Mouse (Mus musculus) neural tube, embryonic 14.5 days (tissue): Measurements from ENCODE around the gene Ostn. TPM values are rescaled to one million over a fixed set of nuclear protein-coding genes. Genes with fewer than 3 reads are reported as not detected.

Experiments used
- ATAC-seq: fragments of 200-750 bp; cut with Nextera tagmentation; 2 replicates; pipeline ENCODE4 v1.8.0; 2017; ENCODE audit warnings: low read depth, mild to moderate bottlenecking, moderate TSS enrichment, moderate library complexity
- H3K27ac ChIP-seq: fragments of 300-500 bp; sonication (generic); 2 replicates; pipeline ENCODE4 v1.5.1; 2014; ENCODE audit warnings: low read depth, mild to moderate bottlenecking, control low read depth, low read length, moderate library complexity, mixed read lengths
- H3K27me3 ChIP-seq: fragments of 300-500 bp; sonication (generic); 2 replicates; pipeline ENCODE4 v1.6.1; 2014; ENCODE audit warnings: low read length; ENCODE audit not compliant: control insufficient read depth, insufficient read depth
- H3K36me3 ChIP-seq: fragments of 300-500 bp; sonication (generic); 2 replicates; pipeline ENCODE4 v1.6.1; 2014; ENCODE audit warnings: low read length, mixed read lengths; ENCODE audit not compliant: control insufficient read depth, insufficient read depth
- H3K4me1 ChIP-seq: fragments of 300-500 bp; sonication (generic); 2 replicates; pipeline ENCODE4 v1.6.1; 2014; ENCODE audit warnings: low read length; ENCODE audit not compliant: control insufficient read depth, insufficient read depth
- H3K4me2 ChIP-seq: fragments of 300-500 bp; sonication (generic); 2 replicates; pipeline ENCODE4 v1.6.1; 2014; ENCODE audit warnings: mild to moderate bottlenecking, low read depth, low read length, control low read depth
- H3K4me3 ChIP-seq: fragments of 300-500 bp; sonication (generic); 2 replicates; pipeline ENCODE4 v1.5.1; 2014; ENCODE audit warnings: low read depth, low read length, control low read depth, mixed read lengths
- H3K9ac ChIP-seq: fragments of 300-500 bp; sonication (generic); replicated peaks from 2 replicates; pipeline ENCODE4 v1.6.1; 2014; ENCODE audit warnings: low read depth, mild to moderate bottlenecking, control low read depth, low read length, mixed read lengths
- H3K9me3 ChIP-seq: fragments of 300-500 bp; sonication (generic); 2 replicates; pipeline ENCODE4 v1.6.1; 2016; ENCODE audit warnings: low read length; ENCODE audit not compliant: control insufficient read depth
- WGBS: fragments of 180-500 bp; shearing (Covaris S2); extraction: QIAGEN DNeasy Blood & Tissue Kit; methylation state at CpG from one replicate; pipeline ENCODE4 v1.1.7; 2014; 5-methylcytosine and 5-hydroxymethylcytosine counted together
- polyA plus RNA-seq: library from polyadenylated mRNA; unstranded; fragments of >200 nt; fragmentation: Nextera tagmentation; extraction: Ambion mirVana; gene quantifications from 2 replicates; pipeline ENCODE4 v1.2.1, GENCODE M21; 2014

The Ostn gene
- polyA plus RNA-seq, 1 experiment from 2014 or later: not detected

DNA sequence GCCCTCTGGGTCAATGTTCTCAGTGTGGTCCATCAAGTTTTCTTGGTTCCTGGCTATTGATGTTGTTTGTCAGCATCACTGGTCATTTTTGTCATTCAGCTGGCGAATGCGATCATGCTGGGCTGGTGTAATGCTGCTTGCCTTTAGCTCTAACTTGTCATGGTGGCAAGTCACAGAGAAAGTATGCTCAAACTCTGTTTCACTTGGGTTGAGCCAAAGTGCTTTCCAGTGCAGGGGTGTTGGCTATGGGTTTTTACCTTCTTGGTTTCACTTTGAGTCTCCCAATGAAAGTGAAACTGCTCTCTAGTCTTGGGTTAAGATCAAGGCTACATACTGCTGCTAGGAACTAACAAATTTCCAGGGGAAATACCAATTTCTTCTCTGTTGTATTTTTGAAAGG lies 41.9 kb downstream of the Ostn start:
- no peak overlapping the region for H3K4me3 ChIP-seq
- H3K4me2 ChIP-seq: no peak overlapping the region
- WGBS: 90% methylated on average over 2 of the region's 2 CpGs
- H3K27ac ChIP-seq: no peak overlapping the region
- H3K9ac ChIP-seq: no peak overlapping the region
- H3K27me3 ChIP-seq: no peaks in the 10 kb centered on the region
- no peaks in the 10 kb centered on the region for H3K9me3 ChIP-seq
- H3K4me1 ChIP-seq: no peaks in the 10 kb centered on the region
- H3K36me3 ChIP-seq: no peaks in the 10 kb centered on the region
- ATAC-seq: no peak

DNA sequence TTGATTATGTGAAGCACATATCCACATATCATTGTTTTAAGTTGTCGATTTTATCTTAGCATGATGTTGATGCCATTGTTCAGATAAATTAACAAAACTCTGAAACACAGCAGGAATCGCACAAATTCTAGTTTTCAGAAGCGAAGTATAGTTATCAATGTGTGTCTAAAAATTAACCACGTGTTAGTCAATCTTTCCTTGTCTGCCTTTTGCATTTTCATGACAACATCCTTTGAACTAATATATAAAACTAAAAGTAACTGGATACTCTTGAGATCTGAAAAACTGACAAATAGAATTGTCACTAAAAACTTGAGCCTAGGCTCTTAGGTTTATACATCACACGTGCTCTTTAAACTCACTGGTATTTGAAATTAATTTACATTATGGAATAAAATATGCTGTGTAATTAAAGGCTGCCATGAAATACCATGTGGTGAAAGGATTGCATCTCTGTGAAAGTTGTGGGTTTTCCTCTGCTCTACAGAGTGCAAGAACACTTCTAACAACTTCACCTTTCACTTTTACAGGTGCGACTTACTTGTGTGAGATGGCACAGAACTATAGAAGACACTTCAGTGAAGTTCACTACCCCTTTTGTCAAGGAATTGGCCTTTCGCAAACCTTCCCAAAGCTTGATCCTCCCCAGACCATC lies 42.7 kb downstream of the Ostn start:
- H3K27ac ChIP-seq: no peak overlapping the region
- no peak overlapping the region for H3K4me2 ChIP-seq
- H3K9ac ChIP-seq: no peak overlapping the region
- no peak overlapping the region for H3K4me3 ChIP-seq
- no peaks in the 10 kb centered on the region for H3K36me3 ChIP-seq
- ATAC-seq: no peak
- H3K27me3 ChIP-seq: no peaks in the 10 kb centered on the region
- no peaks in the 10 kb centered on the region for H3K9me3 ChIP-seq
- no peaks in the 10 kb centered on the region for H3K4me1 ChIP-seq
- 92% methylated on average over 7 of the region's 7 CpGs for WGBS

DNA sequence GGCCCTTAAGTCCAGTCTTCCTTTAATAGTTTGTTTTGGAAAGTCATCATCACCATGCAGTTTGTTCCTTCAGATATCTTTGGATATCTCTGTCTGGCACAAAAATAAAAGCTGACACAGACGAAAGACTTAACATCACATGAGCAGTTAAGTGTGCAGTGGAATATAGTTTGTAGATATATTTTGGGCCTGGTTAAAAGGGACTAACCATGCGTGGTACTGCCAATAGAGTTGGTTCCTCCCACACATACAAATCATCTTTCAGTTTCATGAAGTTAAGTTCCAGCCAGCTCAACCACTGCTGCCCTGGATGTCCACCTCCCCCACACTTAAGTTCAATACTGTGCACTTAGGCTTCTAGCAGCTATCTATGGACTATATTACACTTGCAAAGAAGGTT lies 47.2 kb downstream of the Ostn start:
- Histone ChIP-seq H3K4me2 (no peak overlapping the region), H3K4me3 (no peak overlapping the region), H3K9ac (no peak overlapping the region), H3K4me1 (no peaks in the 10 kb centered on the region), H3K27ac (no peak overlapping the region), H3K36me3 (no peaks in the 10 kb centered on the region), H3K27me3 (no peaks in the 10 kb centered on the region), H3K9me3 (no peaks in the 10 kb centered on the region)
- ATAC-seq: no peak
- WGBS: 78% methylated on average over 2 of the region's 2 CpGs

DNA sequence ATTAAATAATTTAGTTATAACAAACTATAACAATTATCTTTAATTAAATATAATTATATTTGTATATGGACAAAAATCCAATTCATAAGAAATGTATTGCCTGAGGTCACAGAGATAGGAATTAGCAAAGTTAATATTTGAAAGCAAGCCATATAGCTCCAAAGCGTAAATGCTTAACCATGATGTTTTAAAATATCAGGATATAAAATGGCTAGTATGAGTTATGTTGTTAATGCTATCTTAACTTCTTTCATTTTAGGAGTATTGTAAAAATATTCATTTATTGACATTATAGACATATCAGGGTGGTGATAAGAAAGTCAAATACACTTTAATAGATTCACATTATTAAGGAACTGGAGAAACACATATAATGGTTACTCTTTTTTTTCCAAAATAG lies 52.8 kb downstream of the Ostn start:
- Histone ChIP-seq H3K27ac (no peak overlapping the region), H3K9me3 (no peaks in the 10 kb centered on the region), H3K36me3 (no peaks in the 10 kb centered on the region), H3K4me3 (no peak overlapping the region), H3K4me1 (no peaks in the 10 kb centered on the region), H3K4me2 (no peak overlapping the region), H3K27me3 (no peaks in the 10 kb centered on the region), H3K9ac (no peak overlapping the region)
- no peak for ATAC-seq
- 96% methylated on average over 1 of the region's 1 CpGs for WGBS

DNA sequence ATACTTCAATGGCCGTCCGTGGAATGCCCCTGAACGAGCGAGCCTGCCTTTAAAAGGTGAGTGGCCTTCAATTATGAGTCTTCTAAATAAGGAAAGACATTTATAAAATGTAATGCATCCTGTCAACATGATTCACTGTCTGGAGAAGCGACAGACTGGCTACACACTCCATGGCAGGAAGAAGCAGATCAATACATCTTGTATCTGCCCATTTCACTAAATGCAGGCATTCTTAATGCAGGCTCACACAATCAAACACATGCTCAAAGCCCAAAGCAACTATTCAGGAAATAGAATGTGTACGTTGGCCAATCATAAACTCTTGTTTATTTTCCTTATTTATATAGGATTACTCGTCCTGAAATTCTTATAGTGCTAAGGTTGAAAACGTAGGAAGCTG lies 62.9 kb downstream of the Ostn start, which contains the start of gene Uts2b:
Uts2b (minus strand) TSS at position 49 of the 400 bp plus-strand sequence.
- WGBS: 63% methylated on average over 8 of the region's 8 CpGs
- H3K9me3 ChIP-seq: no peaks in the 10 kb centered on the region
- ATAC-seq: peak; percentile 61; the same call in 1 of the 2 replicates

DNA sequence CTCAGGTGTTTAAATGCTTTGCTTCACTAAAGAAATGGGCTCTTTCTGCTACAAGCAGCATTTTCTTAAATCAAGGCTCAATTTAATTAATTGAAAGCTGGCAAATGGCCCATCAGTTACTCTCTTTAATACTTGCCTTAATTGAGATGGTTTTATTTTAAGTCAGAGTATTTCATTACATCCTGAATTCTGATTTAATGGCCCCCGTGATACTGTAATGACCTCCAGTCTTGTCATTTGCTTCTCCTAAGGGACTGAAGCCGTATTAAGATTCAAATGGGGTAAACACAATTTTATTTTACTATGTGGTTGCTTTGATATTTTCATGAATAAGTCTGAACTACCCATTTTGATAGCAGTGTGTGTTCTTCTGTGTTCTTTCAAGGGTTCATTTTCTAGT lies 63.4 kb downstream of the Ostn start:
- peak; percentile 69; the same call in 1 of the 2 replicates for ATAC-seq
- H3K27ac ChIP-seq: no peak overlapping the region
- 33% methylated on average over 2 of the region's 2 CpGs for WGBS

More for the DNA sequence above, 62.9 kb downstream of the Ostn start, which contains the start of gene Uts2b:
- no peak within 1 kb of the TSS for H3K4me3 ChIP-seq
- H3K36me3 ChIP-seq: no peaks in the 10 kb centered on the region
- no peak within 1 kb of the TSS for H3K4me2 ChIP-seq
- no peaks in the 10 kb centered on the region for H3K4me1 ChIP-seq
- H3K27me3 ChIP-seq: no peaks in the 10 kb centered on the region
- no peak within 1 kb of the TSS for H3K27ac ChIP-seq
- H3K9ac ChIP-seq: no peak within 1 kb of the TSS

DNA sequence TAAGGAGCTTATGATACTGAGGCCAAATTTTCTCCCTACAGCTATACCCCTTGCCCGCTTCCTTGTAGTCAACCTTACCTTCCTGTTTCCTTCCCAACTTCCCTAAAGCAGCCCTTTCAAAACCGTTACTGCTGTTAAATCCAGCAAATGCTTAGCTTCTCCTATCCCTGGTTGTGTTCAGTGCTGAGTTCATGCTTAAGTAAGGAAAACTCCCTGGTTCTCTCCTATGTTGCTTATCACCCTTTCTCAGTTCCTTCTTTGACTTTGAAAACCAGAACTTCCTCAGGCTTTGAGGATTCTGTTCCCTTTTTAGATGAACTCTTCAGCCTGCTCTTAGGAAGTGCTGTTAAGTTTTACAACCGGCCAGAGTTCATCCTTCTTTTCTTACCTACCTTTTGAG lies 66.8 kb downstream of the Ostn start:
- no peak overlapping the region for H3K27ac ChIP-seq
- no peaks in the 10 kb centered on the region for H3K4me1 ChIP-seq
- H3K4me3 ChIP-seq: no peak overlapping the region
- no peaks in the 10 kb centered on the region for H3K27me3 ChIP-seq
- 79% methylated on average over 3 of the region's 3 CpGs for WGBS
- ATAC-seq: no peak
- H3K36me3 ChIP-seq: no peaks in the 10 kb centered on the region
- no peak overlapping the region for H3K4me2 ChIP-seq
- no peak overlapping the region for H3K9ac ChIP-seq
- H3K9me3 ChIP-seq: no peaks in the 10 kb centered on the region

More for the DNA sequence above, 63.4 kb downstream of the Ostn start:
- Histone ChIP-seq H3K4me2 (no peak overlapping the region), H3K27me3 (no peaks in the 10 kb centered on the region), H3K9me3 (no peaks in the 10 kb centered on the region), H3K4me1 (no peaks in the 10 kb centered on the region), H3K4me3 (no peak overlapping the region), H3K9ac (no peak overlapping the region), H3K36me3 (no peaks in the 10 kb centered on the region)

DNA sequence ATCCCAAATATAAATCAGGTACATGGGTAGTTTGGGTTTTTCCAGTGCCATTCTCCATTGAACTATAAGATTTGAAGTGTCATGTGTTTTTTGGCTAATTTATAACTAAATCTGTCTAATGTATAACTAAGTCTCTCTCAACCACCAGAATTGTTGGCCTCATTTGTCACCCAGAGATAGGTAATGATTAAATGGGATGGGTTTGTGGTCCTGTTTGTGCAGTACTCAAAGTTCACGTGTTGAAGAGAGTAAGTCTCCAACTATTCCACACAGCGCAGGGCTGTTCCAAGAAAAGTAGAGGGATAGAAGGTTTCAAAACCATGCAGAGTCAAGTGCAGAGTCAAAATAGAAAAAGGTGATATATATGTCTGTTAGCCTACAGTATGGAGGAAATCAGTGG lies 68.0 kb downstream of the Ostn start:
- no peak overlapping the region for H3K4me2 ChIP-seq
- 92% methylated on average over 2 of the region's 2 CpGs for WGBS
- H3K27me3 ChIP-seq: no peaks in the 10 kb centered on the region
- no peaks in the 10 kb centered on the region for H3K4me1 ChIP-seq
- ATAC-seq: no peak
- H3K27ac ChIP-seq: no peak overlapping the region
- H3K4me3 ChIP-seq: no peak overlapping the region
- no peak overlapping the region for H3K9ac ChIP-seq
- no peaks in the 10 kb centered on the region for H3K36me3 ChIP-seq
- H3K9me3 ChIP-seq: no peaks in the 10 kb centered on the region

DNA sequence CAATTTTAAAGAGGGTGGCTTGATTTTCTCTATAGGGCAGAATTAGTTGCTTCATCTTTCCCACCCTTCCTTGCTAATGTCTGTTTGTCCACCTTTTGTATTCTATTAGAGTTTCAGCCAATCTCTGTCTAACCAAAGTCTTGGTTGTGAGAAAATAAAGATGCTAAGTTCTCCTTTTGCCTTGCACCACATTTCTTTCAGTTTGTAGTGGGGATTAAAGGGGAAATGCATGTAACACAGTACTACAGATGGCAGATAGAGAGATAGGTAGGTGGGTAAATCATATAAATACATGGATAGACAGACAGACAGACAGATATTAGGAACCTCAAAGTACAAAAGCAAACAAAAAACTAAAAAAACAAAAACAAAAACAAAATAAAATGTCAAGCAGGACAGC lies 69.3 kb downstream of the Ostn start:
- Histone ChIP-seq H3K4me3 (no peak overlapping the region), H3K36me3 (no peaks in the 10 kb centered on the region), H3K27me3 (no peaks in the 10 kb centered on the region), H3K4me1 (no peaks in the 10 kb centered on the region), H3K9me3 (no peaks in the 10 kb centered on the region), H3K4me2 (no peak overlapping the region), H3K9ac (no peak overlapping the region), H3K27ac (no peak overlapping the region)
- no peak for ATAC-seq
